Mouse (Mus musculus) liver, adult 2 months (tissue): ENCODE measurements around the gene Cptp. TPM values are rescaled to one million over a fixed set of nuclear protein-coding genes. Genes with fewer than 3 reads are reported as not detected.

Experiments used
- DNase-seq: peaks from one replicate; pipeline ENCODE4 v3.0.0-alpha.2; 2011; ENCODE audit warnings: low read depth, low spot score; ENCODE audit errors: extremely low read depth
- H3K27ac ChIP-seq: fragments of 200-500 bp; replicated peaks from 2 replicates; pipeline ENCODE4 v1.5.1; 2012; ENCODE audit warnings: low read depth, mild to moderate bottlenecking, control low read depth, inconsistent platforms, low read length; ENCODE audit not compliant: insufficient read depth
- H3K27me3 ChIP-seq: fragments of 200-500 bp; 2 replicates; pipeline ENCODE4 v1.6.1; 2012; ENCODE audit warnings: mild to moderate bottlenecking, moderate library complexity, low read length, inconsistent platforms; ENCODE audit not compliant: control insufficient read depth, insufficient read depth
- H3K36me3 ChIP-seq: fragments of 200-500 bp; 2 replicates; pipeline ENCODE4 v1.6.1; 2012; ENCODE audit warnings: low read length, inconsistent platforms; ENCODE audit not compliant: control insufficient read depth, insufficient read depth
- H3K4me1 ChIP-seq: fragments of 200-500 bp; 2 replicates; pipeline ENCODE4 v1.6.1; 2011; ENCODE audit warnings: low read length; ENCODE audit not compliant: control insufficient read depth, insufficient read depth
- H3K4me3 ChIP-seq: fragments of 200-500 bp; 2 replicates; pipeline ENCODE4 v1.5.1; 2011; ENCODE audit warnings: low read depth, mild to moderate bottlenecking, control low read depth, low read length, moderate library complexity; ENCODE audit not compliant: insufficient read depth
- H3K79me2 ChIP-seq: fragments of 200-500 bp; 2 replicates; pipeline ENCODE4 v1.6.1; 2012; ENCODE audit warnings: inconsistent platforms, mild to moderate bottlenecking, low read length, moderate library complexity; ENCODE audit not compliant: control insufficient read depth, insufficient read depth
- H3K9ac ChIP-seq: fragments of 200-500 bp; 2 replicates; pipeline ENCODE4 v1.6.1; 2012; ENCODE audit warnings: low read depth, mild to moderate bottlenecking, control low read depth, inconsistent platforms, low read length
- CTCF ChIP-seq: fragments of 200-500 bp; IDR thresholded peaks from 2 replicates; pipeline ENCODE4 v1.5.1; 2011; ENCODE audit warnings: low read depth, low read length, control low read depth
- POLR2A ChIP-seq: fragments of 200-500 bp; IDR thresholded peaks from 2 replicates; pipeline ENCODE4 v1.6.1; 2011; ENCODE audit warnings: low read length, control low read depth; ENCODE audit not compliant: insufficient read depth; ENCODE audit errors: extremely low read depth
- WGBS: fragments of 180-500 bp; shearing (Covaris S2); methylation state at CpG from one replicate; pipeline ENCODE4 v1.1.7; 2018; 5-methylcytosine and 5-hydroxymethylcytosine counted together
- polyA plus RNA-seq: library from polyadenylated mRNA; depleted of rRNA; stranded (reverse); fragments of >200 nt; gene quantifications from 2 replicates; pipeline ENCODE4 v1.2.3, GENCODE M21; 2012
- total RNA-seq: library from RNA; depleted of rRNA; stranded (reverse); fragments of >200 nt; gene quantifications from 2 replicates; pipeline ENCODE4 v1.2.3, GENCODE M21; 2014

The Cptp gene
- total and polyA plus RNA-seq, 2 experiments, result 5.7 to 48.6 TPM

- Histone ChIP-seq H3K36me3 (no peaks in the 10 kb centered on the region), H3K27me3 (no peaks in the 10 kb centered on the region), H3K4me1 (peaks cover 25% of the 10 kb centered on the region), H3K4me3 (peak within 1 kb of the TSS; percentile 91), H3K9ac (peak within 1 kb of the TSS; percentile 92), H3K27ac (peak within 1 kb of the TSS; percentile 70), H3K79me2 (peaks cover 39% of the 10 kb centered on the region)
- 3% methylated on average over 64 of the region's 65 CpGs for WGBS
- TF ChIP-seq CTCF (peak; percentile 53; the same call in 1 of the 2 replicates), POLR2A (peak; percentile 51)
- DNase-seq, result peak; percentile 68
Measured at GRCm38 (mm10) chr4:155846871-155847578, 22.2 kb downstream of the Cptp start, which contains the start of gene Dvl1. TSS of gene Dvl1 (plus strand) at chr4:155847402.

GRCm38 (mm10) chr4:155843231-155843630 lies 26.0 kb downstream of the Cptp start:
- TF ChIP-seq POLR2A (no peak), CTCF (no peak)
- H3K4me3 ChIP-seq, result no peak overlapping the region
- no peak overlapping the region for H3K9ac ChIP-seq
- no peaks in the 10 kb centered on the region for H3K27me3 ChIP-seq
- H3K27ac ChIP-seq, result no peak overlapping the region
- DNase-seq, result no peak
- WGBS, result 42% methylated on average over 5 of the region's 5 CpGs
- H3K79me2 ChIP-seq, result peaks cover 8% of the 10 kb centered on the region; the same call in 1 of the 2 replicates
- peaks cover 10% of the 10 kb centered on the region for H3K4me1 ChIP-seq
- no peaks in the 10 kb centered on the region for H3K36me3 ChIP-seq

GRCm38 (mm10) chr4:155841651-155842270 lies 27.5 kb downstream of the Cptp start:
- TF ChIP-seq POLR2A, result no peak
- no peak for TF ChIP-seq CTCF
- no peaks in the 10 kb centered on the region for H3K36me3 ChIP-seq
- peaks cover 10% of the 10 kb centered on the region for H3K4me1 ChIP-seq
- no peak overlapping the region for H3K27ac ChIP-seq
- 49% methylated on average over 38 of the region's 38 CpGs for WGBS
- DNase-seq, result no peak
- no peaks in the 10 kb centered on the region for H3K79me2 ChIP-seq
- H3K27me3 ChIP-seq, result no peaks in the 10 kb centered on the region
- H3K9ac ChIP-seq, result no peak overlapping the region
- no peak overlapping the region for H3K4me3 ChIP-seq

- H3K4me1 ChIP-seq, result peaks cover 7% of the 10 kb centered on the region
- H3K9ac ChIP-seq, result peak overlapping the region; percentile 59
- no peaks in the 10 kb centered on the region for H3K27me3 ChIP-seq
- DNase-seq, result peak; percentile 69
- TF ChIP-seq CTCF (peak; percentile 48), POLR2A (no peak)
- no peak overlapping the region for H3K27ac ChIP-seq
- H3K4me3 ChIP-seq, result peak overlapping the region; percentile 50
- H3K79me2 ChIP-seq, result no peaks in the 10 kb centered on the region
- WGBS, result 1% methylated on average over 32 of the region's 32 CpGs
- H3K36me3 ChIP-seq, result no peaks in the 10 kb centered on the region
Measured at GRCm38 (mm10) chr4:155841003-155841454, 28.2 kb downstream of the Cptp start.

DNA sequence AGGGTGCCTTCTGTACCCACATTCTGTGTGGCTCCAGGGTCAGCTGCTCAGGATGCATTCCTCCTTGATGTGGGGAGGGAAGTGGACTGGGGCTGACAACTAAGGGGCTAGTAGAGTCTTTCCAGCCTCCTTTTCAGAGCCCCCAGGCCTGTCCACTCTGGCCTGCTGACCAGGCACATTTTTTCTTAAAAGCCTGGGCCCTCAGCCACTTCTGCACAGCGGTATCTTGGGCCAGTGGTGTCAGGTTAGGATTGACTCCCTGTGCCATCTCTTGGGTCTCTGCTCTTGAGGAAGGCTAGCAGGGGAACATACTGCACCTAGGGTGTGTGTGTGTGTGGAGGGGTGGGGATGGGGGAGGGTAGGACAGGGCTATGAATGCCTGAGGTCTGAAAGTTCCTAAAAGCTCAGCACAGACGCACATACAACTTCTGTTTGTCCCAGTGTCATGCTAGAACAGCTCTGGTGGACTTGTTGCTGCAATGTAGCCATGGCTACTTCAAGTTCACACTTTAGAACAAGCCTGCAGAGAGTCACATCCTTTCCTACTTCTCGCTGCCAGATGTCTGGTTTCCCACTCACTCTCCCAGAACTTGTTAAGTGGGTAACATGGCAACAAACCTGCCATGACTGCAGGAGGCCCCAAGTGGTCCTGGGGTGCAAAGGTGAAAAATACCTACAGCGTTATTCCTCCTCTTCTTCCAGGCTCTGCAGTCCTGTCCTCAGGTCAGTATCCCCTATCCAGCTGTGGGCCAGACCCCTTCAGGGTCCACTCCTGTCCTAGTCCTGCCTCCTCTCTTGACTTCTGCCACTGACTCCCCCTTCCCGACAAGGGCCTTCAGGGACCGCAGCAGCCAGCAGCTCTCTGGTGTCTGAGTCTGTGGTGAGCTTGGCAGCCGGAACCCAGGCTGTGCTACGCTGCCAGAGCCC lies 28.9 kb downstream of the Cptp start:
- peaks cover 7% of the 10 kb centered on the region for H3K4me1 ChIP-seq
- H3K27ac ChIP-seq, result peak overlapping the region; percentile 5
- H3K27me3 ChIP-seq, result no peaks in the 10 kb centered on the region
- peak overlapping the region; percentile 52 for H3K4me3 ChIP-seq
- WGBS, result 33% methylated on average over 8 of the region's 8 CpGs
- H3K79me2 ChIP-seq, result no peaks in the 10 kb centered on the region
- DNase-seq, result no peak
- TF ChIP-seq CTCF, result no peak
- TF ChIP-seq POLR2A, result no peak
- peak overlapping the region; percentile 59 for H3K9ac ChIP-seq
- H3K36me3 ChIP-seq, result no peaks in the 10 kb centered on the region
